Mouse (Mus musculus): ENCODE measurements around the gene Slc9a9.
A peak's percentile ranks its signal among the peaks of the same experiment; 100 is the strongest.

Gene Slc9a9

DNA sequence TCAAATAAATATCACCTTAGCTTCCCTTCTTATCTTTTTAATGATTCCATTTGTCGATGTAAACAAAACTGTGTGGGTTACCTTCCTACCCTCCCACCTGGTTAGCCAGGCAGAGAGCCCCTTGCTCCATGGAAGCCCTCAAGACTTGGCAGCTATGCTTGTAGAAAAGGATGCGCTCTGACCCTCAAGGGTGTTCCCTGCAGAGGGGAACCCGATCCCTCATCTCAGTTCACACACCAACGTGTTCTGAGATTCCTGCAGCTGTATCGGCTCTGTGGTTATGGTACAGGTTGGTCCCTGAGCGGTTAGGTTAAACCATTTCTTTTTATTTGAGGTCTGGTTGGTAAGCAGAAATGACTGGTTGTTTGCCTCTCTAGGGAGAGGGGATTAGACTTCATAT is 484.3 kb downstream of the Slc9a9 start:
- no peak for DNase-seq (ENCODE audit: low spot score in 2 of 2)

- no peak for DNase-seq (ENCODE audit: low spot score in 2 of 2)
These were observed 488.2 kb downstream of the Slc9a9 start for GRCm38 (mm10) chr9:95157948-95158347.

DNA sequence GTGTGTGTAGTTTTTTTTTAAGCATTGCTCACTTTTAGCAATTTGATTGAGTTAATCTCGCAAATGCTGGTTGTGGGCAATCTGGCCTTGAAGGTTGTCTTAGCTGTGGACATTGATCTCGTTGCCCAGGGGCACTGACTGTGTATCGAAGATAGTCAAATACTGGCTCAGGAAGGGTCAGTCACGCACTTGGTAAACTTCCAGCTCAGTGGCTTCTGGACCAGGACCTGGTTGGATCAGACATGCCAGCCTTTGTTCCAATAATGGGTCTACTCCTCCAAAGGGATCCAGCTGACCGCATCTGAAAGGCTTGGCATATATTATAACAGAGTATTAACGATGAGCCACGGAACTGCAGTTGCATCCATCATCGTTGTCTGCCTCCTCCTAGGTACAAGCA is 489.2 kb downstream of the Slc9a9 start:
- no peak for DNase-seq (ENCODE audit: low spot score in 2 of 2)

- DNase-seq (ENCODE audit: low spot score in 2 of 2) = no peak
These were observed 491.0 kb downstream of the Slc9a9 start for GRCm38 (mm10) chr9:95160575-95161300.

- no peak for DNase-seq (ENCODE audit: low spot score in 2 of 2)
These were observed 492.0 kb downstream of the Slc9a9 start for GRCm38 (mm10) chr9:95161699-95162098.

DNA sequence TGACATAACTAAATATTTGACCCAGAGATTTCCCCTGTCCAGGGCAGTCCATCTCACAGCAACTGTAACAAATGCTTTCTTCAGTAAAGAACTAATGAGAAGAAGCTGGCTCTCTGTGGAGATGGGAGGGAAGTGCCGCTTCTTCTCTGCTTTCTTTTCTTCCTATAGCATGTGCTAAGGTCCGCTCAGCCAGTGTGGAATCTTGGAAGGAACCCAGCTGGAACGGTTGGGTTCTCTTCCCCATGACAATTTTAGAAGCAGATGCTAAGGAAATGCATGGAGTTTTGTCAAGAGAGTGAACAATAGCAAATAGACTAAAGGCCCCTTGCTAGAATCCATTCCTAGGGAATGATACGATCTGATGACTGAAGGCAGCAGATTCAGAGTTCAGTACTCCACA is 496.5 kb downstream of the Slc9a9 start:
- DNase-seq (ENCODE audit: low spot score in 2 of 2) = peak in 1 of 2 experiments; percentile 58

DNA sequence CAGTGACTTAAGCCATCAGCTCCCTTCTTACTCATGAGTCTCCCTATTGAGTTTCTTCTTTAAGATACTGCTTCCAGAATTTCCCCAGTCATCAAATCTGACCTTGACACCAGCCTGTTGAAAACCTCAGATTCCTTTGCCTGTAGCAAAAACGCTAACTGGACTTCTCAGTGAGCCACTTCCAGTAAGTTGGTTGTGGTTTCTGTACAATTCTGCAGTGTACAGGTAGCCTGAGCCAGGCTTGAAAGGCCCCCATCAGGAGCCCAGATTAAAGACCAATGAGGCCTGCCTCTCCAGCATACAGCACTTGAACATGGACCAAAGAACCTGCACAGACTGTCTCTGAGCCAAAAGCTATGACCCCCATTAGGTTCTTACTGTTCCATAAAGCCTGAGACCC is 498.1 kb downstream of the Slc9a9 start:
- DNase-seq (ENCODE audit: low spot score in 2 of 2) = no peak

DNA sequence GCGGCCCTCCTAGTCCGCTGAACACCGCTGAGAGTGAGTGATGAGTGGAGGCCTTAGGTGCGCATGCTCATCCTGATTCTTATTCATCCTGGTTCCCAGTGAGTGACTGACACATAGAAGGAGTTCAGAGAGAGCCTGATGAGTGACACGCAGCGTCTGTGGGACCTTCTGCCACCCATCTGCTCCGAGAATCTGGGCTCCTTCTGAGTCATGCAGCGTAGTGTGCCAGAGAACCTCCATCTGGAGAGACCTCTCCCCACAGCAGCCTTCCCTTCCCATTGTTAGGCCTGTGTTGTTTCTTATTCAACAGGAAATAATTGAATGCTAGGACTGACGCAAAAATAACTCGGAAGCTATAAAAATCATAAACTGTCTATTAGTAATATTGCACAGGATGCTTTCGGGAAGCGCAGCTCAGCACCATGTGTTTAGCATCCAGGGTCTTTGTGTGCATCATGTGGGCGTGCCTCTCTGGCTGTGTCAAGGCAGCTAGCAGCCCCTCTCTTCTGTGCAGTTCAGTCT is 498.8 kb downstream of the Slc9a9 start:
- DNase-seq (ENCODE audit: low spot score in 2 of 2) = peak; percentile 51 to 68

- DNase-seq (ENCODE audit: low spot score in 2 of 2) = no peak
These were observed 508.5 kb downstream of the Slc9a9 start for GRCm38 (mm10) chr9:95178170-95178569.

- no peak for DNase-seq (ENCODE audit: low spot score in 2 of 2)
These were observed 510.3 kb downstream of the Slc9a9 start for GRCm38 (mm10) chr9:95180005-95180404.

- no peak for DNase-seq (ENCODE audit: low spot score in 2 of 2)
These were observed 510.9 kb downstream of the Slc9a9 start for GRCm38 (mm10) chr9:95180569-95180968.

DNA sequence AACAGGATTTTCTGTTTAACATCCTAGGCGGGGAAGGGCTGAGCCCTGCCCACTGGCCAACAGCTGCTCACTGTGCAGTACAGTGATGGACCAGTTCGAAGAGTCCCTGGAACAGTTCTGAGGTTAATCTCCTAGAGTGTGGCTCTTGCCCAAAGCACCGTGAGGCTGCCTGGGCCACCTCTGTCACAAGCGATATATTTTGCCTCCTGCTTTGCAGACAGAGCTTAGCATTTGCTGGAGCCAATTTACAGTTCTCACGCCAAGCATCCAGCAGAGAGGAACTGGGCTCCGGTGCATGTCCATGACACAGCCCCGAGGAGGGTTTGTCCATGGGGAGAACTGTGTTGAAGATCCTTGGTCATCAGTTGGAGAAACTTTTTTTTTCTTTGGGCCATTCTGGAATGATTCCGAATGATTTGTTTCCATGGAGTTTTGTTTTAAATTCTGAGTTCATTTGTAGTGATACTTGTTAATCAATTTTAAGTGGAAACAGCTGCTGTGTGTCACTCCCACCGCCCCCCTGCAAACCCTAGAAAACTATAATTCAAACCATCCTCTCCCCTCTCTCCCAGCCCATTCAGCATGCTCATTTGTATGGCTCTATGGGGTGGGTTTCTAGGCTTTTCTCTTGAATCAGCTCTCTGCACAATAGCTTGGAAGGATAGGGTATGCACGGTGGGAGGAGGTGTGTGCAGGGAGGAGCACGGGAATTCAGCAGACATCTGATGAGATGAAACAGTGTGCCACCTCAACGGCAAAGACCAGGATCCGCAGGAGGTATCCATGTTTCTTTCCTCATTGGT is 511.7 kb downstream of the Slc9a9 start:
- no peak for DNase-seq (ENCODE audit: low spot score in 2 of 2)

GRCm38 (mm10) chr9:95182272-95182671 is 512.6 kb downstream of the Slc9a9 start:
- DNase-seq (ENCODE audit: low spot score in 2 of 2) = no peak

DNA sequence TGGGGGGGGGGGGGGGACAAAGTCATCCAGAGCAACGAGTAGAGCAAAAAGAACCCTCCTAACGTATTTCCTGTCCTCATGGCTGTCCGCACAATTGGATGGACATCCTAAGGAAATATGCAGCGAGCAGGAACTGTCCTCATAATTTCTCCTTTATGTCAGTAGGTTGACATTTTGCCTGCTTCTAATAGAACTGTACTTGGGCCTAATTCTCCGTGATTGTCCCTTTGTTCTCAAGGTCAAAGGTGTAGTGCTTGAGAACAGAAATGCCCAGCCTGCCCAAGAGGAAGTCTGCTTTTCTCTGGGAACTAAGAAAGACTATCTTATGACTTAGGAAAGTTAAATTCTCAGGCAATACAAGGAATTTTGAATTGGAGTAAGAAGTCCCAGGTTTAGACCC is 514.7 kb downstream of the Slc9a9 start:
- no peak for DNase-seq (ENCODE audit: low spot score in 2 of 2)

DNA sequence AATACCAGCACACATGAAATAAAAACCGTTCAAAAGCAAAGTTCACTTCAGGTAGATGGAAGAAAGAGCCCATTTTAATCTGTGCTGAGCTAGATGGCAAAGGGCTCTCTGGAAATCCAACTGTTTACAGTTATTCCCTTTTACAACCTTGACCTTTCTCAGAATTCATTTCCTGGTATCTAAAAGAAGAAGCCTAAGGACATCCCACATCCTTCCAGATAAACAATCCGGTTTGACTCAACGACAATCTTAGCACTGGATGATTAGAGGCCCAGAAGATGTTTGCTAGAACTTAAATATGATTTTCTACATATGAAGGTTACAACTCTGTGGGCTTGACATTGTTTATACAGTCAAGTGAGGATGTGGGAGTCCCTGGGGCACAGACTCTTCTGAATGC is 516.1 kb downstream of the Slc9a9 start:
- DNase-seq (ENCODE audit: low spot score in 2 of 2) = no peak

DNA sequence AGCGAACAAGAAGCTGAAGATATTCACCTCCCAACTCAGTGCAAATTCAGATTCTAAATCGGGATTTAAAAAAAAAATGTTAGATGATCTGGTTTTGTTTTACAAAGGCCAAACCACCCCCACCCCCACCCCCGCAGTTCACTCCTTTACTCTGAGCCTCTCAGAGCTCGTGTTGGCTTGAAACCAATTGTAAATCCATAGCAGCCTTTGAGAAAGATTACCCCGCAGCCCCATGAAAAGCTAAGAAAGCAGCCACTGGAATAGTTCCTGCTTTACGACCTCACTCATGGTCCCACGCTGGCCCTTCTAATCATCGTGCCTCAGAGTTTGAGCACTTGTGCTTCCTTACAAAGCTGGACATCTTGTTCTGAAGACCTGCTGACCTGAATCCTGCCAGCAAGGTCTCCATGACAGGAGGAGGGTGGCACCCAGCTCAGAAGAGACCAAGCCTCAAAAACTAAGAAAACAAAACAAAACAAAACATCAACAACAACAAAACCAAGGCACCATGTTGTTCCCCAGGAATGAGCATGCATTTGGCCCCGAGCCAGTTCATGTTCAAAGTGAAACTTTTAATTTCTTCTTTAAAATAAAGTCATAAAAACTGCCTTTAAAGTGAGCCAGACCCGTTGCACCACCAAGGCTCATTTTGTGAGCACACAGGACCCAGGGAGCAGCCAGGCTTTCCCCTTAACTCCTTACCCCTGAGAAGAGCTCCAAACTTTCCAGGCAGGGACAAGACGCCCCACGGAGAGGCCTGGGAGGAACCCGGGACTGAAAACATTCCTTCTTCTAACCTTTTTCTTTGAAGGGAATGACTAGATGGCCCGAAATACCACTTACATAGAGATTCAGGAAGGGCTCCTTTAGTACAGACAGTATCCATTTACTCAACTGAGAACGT is 516.9 kb downstream of the Slc9a9 start:
- DNase-seq (ENCODE audit: low spot score in 2 of 2) = no peak

DNA sequence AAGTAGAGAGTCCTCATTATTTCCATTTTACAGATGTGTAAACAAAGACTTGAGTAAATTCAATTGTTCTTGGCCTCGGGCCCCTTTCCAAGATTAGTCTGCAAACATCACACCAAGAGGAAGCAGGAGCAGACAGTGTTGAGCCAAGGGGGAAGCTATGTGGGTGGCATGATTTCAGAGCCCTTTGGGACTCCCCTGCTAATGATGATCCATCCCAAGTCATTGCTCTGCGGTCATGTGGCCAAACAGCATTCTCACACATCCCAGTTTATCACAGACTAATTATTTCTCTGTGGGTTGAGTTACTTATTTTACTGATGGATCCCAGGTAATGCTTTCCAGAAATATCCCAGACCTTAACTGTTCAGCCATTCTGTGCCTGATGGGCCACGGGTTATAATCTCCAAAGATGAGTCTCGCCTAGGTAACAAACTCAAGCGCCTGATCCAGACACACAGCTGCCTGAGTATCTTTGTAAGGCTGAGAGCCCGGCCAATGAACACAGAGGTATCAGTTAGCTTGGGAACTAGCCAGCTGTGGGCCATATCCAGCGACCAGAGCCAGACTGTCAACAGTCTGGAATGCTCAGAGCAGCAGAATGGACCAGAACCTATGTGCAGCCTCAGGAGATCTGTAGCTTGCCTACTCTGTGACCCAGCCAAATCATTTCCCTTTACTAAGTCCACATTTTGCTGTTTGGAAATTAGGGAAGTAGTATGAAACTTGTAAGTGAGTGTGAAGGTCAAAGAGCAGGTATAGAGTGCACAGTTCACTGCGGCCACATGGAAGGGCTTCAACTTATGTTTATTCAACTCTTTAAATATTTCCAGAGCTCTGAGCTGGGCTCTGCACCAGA is 518.9 kb downstream of the Slc9a9 start:
- no peak for DNase-seq (ENCODE audit: low spot score in 2 of 2)

DNA sequence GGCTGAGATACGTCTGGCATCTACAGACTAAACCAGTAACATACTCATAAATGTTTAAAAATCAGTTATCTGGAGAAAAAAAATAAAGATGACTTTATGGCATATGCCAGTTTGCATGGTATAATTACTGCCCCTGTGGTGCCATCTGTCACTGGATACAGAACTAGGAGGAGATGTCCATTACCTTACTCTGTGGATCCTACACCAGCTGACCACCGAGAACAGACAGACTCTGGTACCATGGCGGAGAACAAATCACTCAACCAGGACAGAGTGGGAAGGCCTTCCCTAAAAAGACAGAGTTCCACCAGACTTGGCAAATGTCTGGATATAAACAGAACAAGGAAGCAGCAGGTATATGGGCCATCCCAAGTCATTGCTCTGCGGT is 519.5 kb downstream of the Slc9a9 start:
- DNase-seq (ENCODE audit: low spot score in 2 of 2) = no peak

- no peak for DNase-seq (ENCODE audit: low spot score in 2 of 2)
These were observed 521.7 kb downstream of the Slc9a9 start for GRCm38 (mm10) chr9:95191442-95191841.

- DNase-seq (ENCODE audit: low spot score in 2 of 2) = no peak
These were observed 523.3 kb downstream of the Slc9a9 start for GRCm38 (mm10) chr9:95192901-95193532.

DNA sequence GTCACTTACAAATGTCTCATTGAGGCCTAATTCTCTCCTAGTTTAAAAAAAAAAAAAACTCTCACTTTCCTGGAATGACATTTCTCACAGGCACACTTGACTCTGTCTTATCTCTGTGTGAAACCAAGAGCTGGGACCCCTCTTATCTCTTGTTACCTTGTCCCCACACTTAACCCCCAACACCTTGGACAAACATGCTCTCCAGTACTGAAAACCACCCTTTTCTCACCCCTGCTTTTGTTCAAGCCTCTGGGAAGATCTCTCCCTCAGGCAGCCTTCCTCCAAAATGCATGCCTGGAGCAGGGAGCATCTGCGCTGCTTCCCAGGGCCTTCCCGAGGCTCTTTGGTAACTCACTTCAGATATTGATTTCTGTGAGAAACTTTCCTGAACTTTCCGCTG is 524.0 kb downstream of the Slc9a9 start:
- DNase-seq (ENCODE audit: low spot score in 2 of 2) = no peak
